In the genomic region with DNA sequence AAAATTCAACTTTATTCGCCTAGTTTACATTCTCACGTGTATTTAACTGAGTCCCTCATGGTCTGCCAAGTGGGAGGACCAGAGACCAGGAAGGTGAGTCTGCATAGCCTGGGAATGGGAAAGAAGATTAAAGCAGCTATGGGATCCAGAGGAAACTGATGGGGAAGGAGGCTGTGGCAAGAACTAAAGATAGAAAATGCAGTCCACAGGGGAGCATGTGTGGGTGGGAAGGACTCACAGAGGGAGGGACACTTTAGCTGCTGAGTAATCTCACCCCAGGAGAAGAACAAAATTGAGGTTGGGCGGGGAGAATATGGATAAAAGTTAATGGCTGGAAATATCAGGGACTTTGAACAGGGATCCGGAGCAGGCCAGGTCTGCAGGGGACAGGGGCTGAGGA, we compare ENCODE assay signal across 16 mouse cellular contexts.
"Had no signal": no experiment of that assay in that cellular context is flagged by ENCODE, and none has a peak within 500 bp of the region (broad histone marks: within the 10 kb centered on the region; RNA-seq: fewer than 3 reads in every experiment).

No protein-coding gene starts in this region.

- H3K27me3 ChIP-seq: lung, embryonic 15.5 days; megakaryocyte, embryonic 14.5 days; midbrain, embryonic 13.5 days; midbrain, embryonic 15.5 days; neural tube, embryonic 12.5 days had no signal

- H3K36me3 ChIP-seq: midbrain, embryonic 13.5 days; midbrain, embryonic 15.5 days; neural tube, embryonic 12.5 days had no signal

- H3K9ac ChIP-seq: liver, postnatal 0 days; lung, embryonic 15.5 days; midbrain, embryonic 13.5 days; midbrain, embryonic 15.5 days; neural tube, embryonic 12.5 days had no signal

- ATAC-seq: liver, postnatal 0 days; lung, postnatal 0 days; midbrain, embryonic 13.5 days; midbrain, embryonic 15.5 days had no signal

- H3K4me2 ChIP-seq: lung, embryonic 15.5 days; midbrain, embryonic 11.5 days; midbrain, embryonic 13.5 days; midbrain, embryonic 15.5 days; neural tube, embryonic 12.5 days had no signal

- H3K4me1 ChIP-seq: lung, embryonic 15.5 days; midbrain, embryonic 13.5 days; midbrain, embryonic 15.5 days; neural tube, embryonic 12.5 days had no signal

- H3K9me3 ChIP-seq: lung, embryonic 15.5 days; megakaryocyte, embryonic 14.5 days; midbrain, embryonic 13.5 days; midbrain, embryonic 15.5 days; neural tube, embryonic 12.5 days had no signal

- DNase-seq: liver, postnatal 0 days; lung, adult 2 months; lung, postnatal 14 days; lung, postnatal 36 days; right cerebral cortex, postnatal 14 days; thymus, adult 18-20 months; thymus, postnatal 14 days; thymus, postnatal 36 days had no signal

- H3K27ac ChIP-seq: lung, embryonic 15.5 days; macrophage; midbrain, embryonic 13.5 days; midbrain, embryonic 15.5 days; neural tube, embryonic 12.5 days had no signal

- H3K4me3 ChIP-seq: lung, embryonic 15.5 days; megakaryocyte, embryonic 14.5 days; midbrain, embryonic 13.5 days; midbrain, embryonic 15.5 days; neural tube, embryonic 12.5 days had no signal
